Mouse (Mus musculus): Measurements from ENCODE around the gene Aimp2. TPM values are rescaled to one million over a fixed set of nuclear protein-coding genes. Genes with fewer than 3 reads are reported as not detected.

The Aimp2 gene
- polyA plus RNA-seq, 1 experiment from 2014 or later: 107 TPM

- no peak for ATAC-seq (ENCODE audit: insufficient read depth)
- no peak overlapping the region for H3K27ac ChIP-seq (ENCODE audit: low read depth)
- no peak overlapping the region for H3K4me2 ChIP-seq
- no peak overlapping the region for H3K9ac ChIP-seq
- H3K4me1 ChIP-seq (ENCODE audit: insufficient read depth): no peaks in the 10 kb centered on the region
- no peak for TF ChIP-seq CTCF (IDR thresholded peaks at IDR 0.05; ENCODE audit: low read depth)
- peaks cover 58% of the 10 kb centered on the region for H3K36me3 ChIP-seq (ENCODE audit: insufficient read depth)
- H3K27me3 ChIP-seq (ENCODE audit: insufficient read depth, low read length): no peaks in the 10 kb centered on the region
- no peak for DNase-seq
- no peaks in the 10 kb centered on the region for H3K9me3 ChIP-seq (ENCODE audit: low read depth, low read length)
- 67% methylated on average over 4 of the region's 4 CpGs for WGBS
- no peak overlapping the region for H3K4me3 ChIP-seq (ENCODE audit: low read depth, low read length)
These were observed 35.1 kb downstream of the Aimp2 start for GRCm38 (mm10) chr5:143874571-143874970.

GRCm38 (mm10) chr5:143871547-143872169 lies 38.0 kb downstream of the Aimp2 start:
- Histone ChIP-seq H3K27me3 (ENCODE audit: insufficient read depth, low read length) (no peaks in the 10 kb centered on the region), H3K9me3 (ENCODE audit: low read depth, low read length) (no peaks in the 10 kb centered on the region), H3K27ac (ENCODE audit: low read depth) (no peak overlapping the region), H3K9ac (no peak overlapping the region), H3K4me1 (ENCODE audit: insufficient read depth) (no peaks in the 10 kb centered on the region), H3K36me3 (ENCODE audit: insufficient read depth) (peaks cover 32% of the 10 kb centered on the region), H3K4me2 (no peak overlapping the region), H3K4me3 (ENCODE audit: low read depth, low read length) (no peak overlapping the region)
- ATAC-seq (ENCODE audit: insufficient read depth): no peak
- no peak for DNase-seq
- no peak for TF ChIP-seq CTCF (IDR thresholded peaks at IDR 0.05; ENCODE audit: low read depth)
- 80% methylated on average over 11 of the region's 11 CpGs for WGBS

Other genes starting within 250 kb of the Aimp2 start
- 24.1 and 26.8 TPM in 2 replicates for gene Usp42, start 177.6 kb downstream of the Aimp2 start, polyA plus RNA-seq (2014; fragmentation: Nextera tagmentation; extraction: Ambion mirVana)
- gene Eif2ak1, start 92.1 kb downstream of the Aimp2 start, polyA plus RNA-seq (2014; fragmentation: Nextera tagmentation; extraction: Ambion mirVana): 42.1 and 42.4 TPM in 2 replicates
- 0.18 and 0.39 TPM in 2 replicates for gene Ankrd61, start 12.2 kb downstream of the Aimp2 start, polyA plus RNA-seq (2014; fragmentation: Nextera tagmentation; extraction: Ambion mirVana)
- 31.9 and 33.1 TPM in 2 replicates for gene Pms2, start 117 bp upstream of the Aimp2 start, polyA plus RNA-seq (2014; fragmentation: Nextera tagmentation; extraction: Ambion mirVana)
- 0.79 TPM in 1 of 2 replicates, not detected in the other for gene Gm42421, start 18.3 kb upstream of the Aimp2 start, polyA plus RNA-seq (2014; fragmentation: Nextera tagmentation; extraction: Ambion mirVana)
- 0.22 and 0.33 TPM in 2 replicates for gene Rsph10b, start 23.2 kb upstream of the Aimp2 start, polyA plus RNA-seq (2014; fragmentation: Nextera tagmentation; extraction: Ambion mirVana)
- 79.4 and 87.2 TPM in 2 replicates for gene Ccz1, start 105.0 kb upstream of the Aimp2 start, polyA plus RNA-seq (2014; fragmentation: Nextera tagmentation; extraction: Ambion mirVana)
- not detected in 2 replicates for gene Ocm, start 116.8 kb upstream of the Aimp2 start, polyA plus RNA-seq (2014; fragmentation: Nextera tagmentation; extraction: Ambion mirVana)
- gene Lmtk2, start 190.6 kb upstream of the Aimp2 start, polyA plus RNA-seq (2014; fragmentation: Nextera tagmentation; extraction: Ambion mirVana): 5.1 and 5.3 TPM in 2 replicates